Mouse (Mus musculus): ENCODE measurements around the gene Tmem190. TPM values are rescaled to one million over a fixed set of nuclear protein-coding genes. Genes with fewer than 3 reads are reported as not detected.

Gene Tmem190
- polyA plus RNA-seq, 1 experiment from 2014 or later = 0.46 TPM

- ATAC-seq = peak; percentile 81
- H3K9ac ChIP-seq = peak overlapping the region; percentile 72
- peak overlapping the region; percentile 10 for H3K4me3 ChIP-seq
- H3K36me3 ChIP-seq = peaks cover 74% of the 10 kb centered on the region
- no peaks in the 10 kb centered on the region for H3K9me3 ChIP-seq (replicated peaks)
- H3K27ac ChIP-seq = peak overlapping the region; percentile 98
- WGBS (ENCODE audit: insufficient replicate concordance) = 28% methylated on average over 9 of the region's 9 CpGs
- H3K27me3 ChIP-seq (replicated peaks) = no peaks in the 10 kb centered on the region
- H3K4me2 ChIP-seq = peak overlapping the region; percentile 67
- H3K4me1 ChIP-seq = peaks cover 100% of the 10 kb centered on the region
Measured at GRCm38 (mm10) chr7:4747156-4747899, 35.4 kb upstream of the Tmem190 start.

- Histone ChIP-seq H3K4me2 (peak overlapping the region; percentile 67), H3K9ac (peak overlapping the region; percentile 60), H3K4me1 (peaks cover 100% of the 10 kb centered on the region), H3K9me3 (replicated peaks) (no peaks in the 10 kb centered on the region), H3K27me3 (replicated peaks) (no peaks in the 10 kb centered on the region), H3K27ac (peak overlapping the region; percentile 98), H3K4me3 (no peak overlapping the region), H3K36me3 (peaks cover 64% of the 10 kb centered on the region)
- 71% methylated on average over 4 of the region's 4 CpGs for WGBS (ENCODE audit: insufficient replicate concordance)
- ATAC-seq = no peak
Measured at GRCm38 (mm10) chr7:4748321-4748720, 34.4 kb upstream of the Tmem190 start.

- Histone ChIP-seq H3K27me3 (replicated peaks) (no peaks in the 10 kb centered on the region; the same call in 1 of the 2 replicates), H3K9me3 (replicated peaks) (no peaks in the 10 kb centered on the region), H3K36me3 (peaks cover 56% of the 10 kb centered on the region), H3K4me3 (no peak overlapping the region), H3K4me1 (peaks cover 93% of the 10 kb centered on the region), H3K4me2 (peak overlapping the region; percentile 67), H3K9ac (peak overlapping the region; percentile 60), H3K27ac (peak overlapping the region; percentile 98)
- ATAC-seq = peak; percentile 19
- 45% methylated on average over 2 of the region's 2 CpGs for WGBS (ENCODE audit: insufficient replicate concordance)
Measured at GRCm38 (mm10) chr7:4749169-4749568, 33.6 kb upstream of the Tmem190 start.

GRCm38 (mm10) chr7:4751971-4752820, 30.5 kb upstream of the Tmem190 start:
- H3K36me3 ChIP-seq = peaks cover 27% of the 10 kb centered on the region
- peaks cover 7% of the 10 kb centered on the region; the same call in 1 of the 2 replicates for H3K9me3 ChIP-seq (replicated peaks)
- ATAC-seq = peak; percentile 76
- H3K27ac ChIP-seq = peak overlapping the region; percentile 90
- H3K4me3 ChIP-seq = peak overlapping the region; percentile 73
- peaks cover 62% of the 10 kb centered on the region for H3K4me1 ChIP-seq
- no peaks in the 10 kb centered on the region; the same call in 1 of the 2 replicates for H3K27me3 ChIP-seq (replicated peaks)
- peak overlapping the region; percentile 94 for H3K4me2 ChIP-seq
- WGBS (ENCODE audit: insufficient replicate concordance) = 2% methylated on average over 30 of the region's 30 CpGs
- peak overlapping the region; percentile 81 for H3K9ac ChIP-seq

GRCm38 (mm10) chr7:4752821-4753570, 29.7 kb upstream of the Tmem190 start, which contains the start of gene Cox6b2:
TSS of gene Cox6b2 (minus strand) at chr7:4753094.
- 5% methylated on average over 24 of the region's 24 CpGs for WGBS (ENCODE audit: insufficient replicate concordance)
- peak within 1 kb of the TSS; percentile 90 for H3K27ac ChIP-seq
- peak within 1 kb of the TSS; percentile 81 for H3K9ac ChIP-seq
- peaks cover 7% of the 10 kb centered on the region; the same call in 1 of the 2 replicates for H3K9me3 ChIP-seq (replicated peaks)
- peaks cover 54% of the 10 kb centered on the region for H3K4me1 ChIP-seq
- peaks cover 3% of the 10 kb centered on the region; the same call in 1 of the 2 replicates for H3K27me3 ChIP-seq (replicated peaks)
- peaks cover 27% of the 10 kb centered on the region for H3K36me3 ChIP-seq
- H3K4me2 ChIP-seq = peak within 1 kb of the TSS; percentile 94
- ATAC-seq = peak; percentile 84
- H3K4me3 ChIP-seq = peak within 1 kb of the TSS; percentile 73

- Histone ChIP-seq H3K4me3 (no peak overlapping the region), H3K4me1 (no peaks in the 10 kb centered on the region), H3K36me3 (no peaks in the 10 kb centered on the region), H3K4me2 (no peak overlapping the region), H3K9ac (no peak overlapping the region), H3K27me3 (replicated peaks) (peaks cover 42% of the 10 kb centered on the region), H3K9me3 (replicated peaks) (peaks cover 7% of the 10 kb centered on the region; the same call in 1 of the 2 replicates), H3K27ac (no peak overlapping the region)
- no peak for ATAC-seq
- WGBS (ENCODE audit: insufficient replicate concordance) = 28% methylated on average over 1 of the region's 1 CpGs
Measured at GRCm38 (mm10) chr7:4759670-4760069, 23.1 kb upstream of the Tmem190 start.

- ATAC-seq = no peak
- Histone ChIP-seq H3K27me3 (replicated peaks) (peaks cover 48% of the 10 kb centered on the region), H3K27ac (no peak overlapping the region), H3K9me3 (replicated peaks) (no peaks in the 10 kb centered on the region), H3K4me2 (peak overlapping the region; percentile 2; the same call in 1 of the 2 replicates), H3K4me1 (no peaks in the 10 kb centered on the region), H3K36me3 (no peaks in the 10 kb centered on the region), H3K9ac (no peak overlapping the region), H3K4me3 (no peak overlapping the region)
- 43% methylated on average over 4 of the region's 4 CpGs for WGBS (ENCODE audit: insufficient replicate concordance)
Measured at GRCm38 (mm10) chr7:4764946-4765710, 17.6 kb upstream of the Tmem190 start.

- Histone ChIP-seq H3K36me3 (no peaks in the 10 kb centered on the region), H3K27ac (no peak within 1 kb of the TSS), H3K9me3 (replicated peaks) (no peaks in the 10 kb centered on the region), H3K4me2 (no peak within 1 kb of the TSS), H3K4me3 (no peak within 1 kb of the TSS), H3K4me1 (no peaks in the 10 kb centered on the region), H3K27me3 (replicated peaks) (peaks cover 66% of the 10 kb centered on the region), H3K9ac (no peak within 1 kb of the TSS)
- WGBS (ENCODE audit: insufficient replicate concordance) = 53% methylated on average over 3 of the region's 5 CpGs
- no peak for ATAC-seq
Measured at GRCm38 (mm10) chr7:4771202-4771601, 11.5 kb upstream of the Tmem190 start, which contains the start of gene Fam71e2. TSS of gene Fam71e2 (minus strand) at chr7:4771302.

- WGBS (ENCODE audit: insufficient replicate concordance) = 42% methylated on average over 10 of the region's 10 CpGs
- peaks cover 96% of the 10 kb centered on the region for H3K27me3 ChIP-seq (replicated peaks)
- H3K36me3 ChIP-seq = no peaks in the 10 kb centered on the region
Measured at GRCm38 (mm10) chr7:4776131-4776530, 6.6 kb upstream of the Tmem190 start.

GRCm38 (mm10) chr7:4776861-4777830, 5.6 kb upstream of the Tmem190 start:
- H3K27me3 ChIP-seq (replicated peaks) = peaks cover 96% of the 10 kb centered on the region
- H3K27ac ChIP-seq = no peak overlapping the region
- H3K4me1 ChIP-seq = peaks cover 20% of the 10 kb centered on the region
- peak overlapping the region; percentile 17; the same call in 1 of the 2 replicates for H3K9ac ChIP-seq
- H3K4me2 ChIP-seq = peak overlapping the region; percentile 66
- 2% methylated on average over 53 of the region's 56 CpGs for WGBS (ENCODE audit: insufficient replicate concordance)
- H3K36me3 ChIP-seq = no peaks in the 10 kb centered on the region
- no peaks in the 10 kb centered on the region for H3K9me3 ChIP-seq (replicated peaks)
- peak; percentile 41 for ATAC-seq
- peak overlapping the region; percentile 44 for H3K4me3 ChIP-seq

More at GRCm38 (mm10) chr7:4776131-4776530, 6.6 kb upstream of the Tmem190 start:
- Histone ChIP-seq H3K4me1 (peaks cover 20% of the 10 kb centered on the region), H3K4me2 (no peak overlapping the region), H3K9me3 (replicated peaks) (no peaks in the 10 kb centered on the region), H3K27ac (no peak overlapping the region), H3K9ac (no peak overlapping the region), H3K4me3 (no peak overlapping the region)
- ATAC-seq = no peak
